Mouse (Mus musculus): ENCODE results near the gene Olfr728.

Gene Olfr728

DNA sequence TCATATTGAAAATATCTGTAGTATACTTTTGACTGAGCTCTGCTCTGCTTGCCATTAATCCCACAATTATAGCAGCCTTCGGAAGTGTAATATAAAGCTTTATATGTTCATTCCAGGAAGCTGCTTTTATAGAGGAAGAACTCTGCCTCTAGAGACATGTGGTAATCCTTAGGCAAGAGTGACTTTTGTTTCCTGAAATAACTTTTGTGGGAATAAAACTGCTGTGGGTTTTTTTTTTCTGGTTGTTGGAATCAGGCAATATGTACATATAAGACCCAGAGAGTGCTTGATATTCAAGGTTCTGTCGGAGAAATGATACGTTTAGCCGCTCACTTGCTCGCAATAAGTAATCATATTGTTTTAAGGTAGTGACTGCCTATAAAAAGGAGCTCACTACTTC lies at the start of gene Olfr728:
TSS of gene Olfr728 (minus strand) at position 101 of the 400 bp plus-strand sequence.
- no peak for DNase-seq (ENCODE audit: low read depth in 1 of 2, low spot score in 2 of 2)

DNA sequence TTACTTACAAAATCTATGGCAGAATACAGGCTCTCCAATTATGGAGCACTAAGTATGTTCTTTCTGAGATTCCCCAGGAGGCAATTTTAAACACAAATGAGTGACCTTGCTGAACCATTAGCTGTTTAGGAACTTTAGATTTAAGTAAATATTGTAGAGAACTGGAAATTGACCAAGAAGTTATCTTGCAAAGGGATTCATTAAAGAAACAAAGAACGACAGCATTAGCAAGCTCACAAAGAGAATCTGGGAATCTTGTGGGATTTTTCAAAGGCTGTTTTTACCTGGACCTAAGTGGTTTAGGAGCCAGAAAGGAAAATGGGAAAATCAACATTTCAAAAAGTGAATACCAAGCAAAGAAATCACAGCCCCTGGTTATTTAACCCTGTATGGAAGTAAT lies 45.6 kb upstream of the Olfr728 start, which contains the start of gene Olfr730:
TSS of gene Olfr730 (minus strand) at position 101 of the 400 bp plus-strand sequence.
- no peak for DNase-seq (ENCODE audit: low read depth in 1 of 2, low spot score in 2 of 2)

DNA sequence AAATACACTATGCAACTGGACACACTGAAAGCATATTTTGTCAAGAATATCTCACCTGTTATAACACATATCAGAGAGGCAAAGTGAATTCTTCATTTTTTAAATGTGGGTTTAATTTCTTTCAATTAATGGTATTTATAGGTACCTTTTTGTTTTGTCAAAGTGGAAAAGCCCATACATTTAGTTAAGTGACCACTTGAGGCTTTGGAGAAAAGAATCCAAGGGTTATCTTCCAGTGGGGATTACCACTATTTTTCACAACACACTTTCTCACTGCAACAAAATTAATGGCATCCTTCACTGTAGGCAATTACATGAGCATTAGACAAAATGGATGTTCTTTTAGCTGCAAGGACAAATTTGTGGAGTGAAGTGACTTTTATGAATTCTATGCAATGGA lies 10.3 kb upstream of the Olfr728 start, which contains the start of gene Olfr729:
TSS of gene Olfr729 (minus strand) at position 101 of the 400 bp plus-strand sequence.
- DNase-seq (ENCODE audit: low read depth in 1 of 2, low spot score in 2 of 2): no peak

DNA sequence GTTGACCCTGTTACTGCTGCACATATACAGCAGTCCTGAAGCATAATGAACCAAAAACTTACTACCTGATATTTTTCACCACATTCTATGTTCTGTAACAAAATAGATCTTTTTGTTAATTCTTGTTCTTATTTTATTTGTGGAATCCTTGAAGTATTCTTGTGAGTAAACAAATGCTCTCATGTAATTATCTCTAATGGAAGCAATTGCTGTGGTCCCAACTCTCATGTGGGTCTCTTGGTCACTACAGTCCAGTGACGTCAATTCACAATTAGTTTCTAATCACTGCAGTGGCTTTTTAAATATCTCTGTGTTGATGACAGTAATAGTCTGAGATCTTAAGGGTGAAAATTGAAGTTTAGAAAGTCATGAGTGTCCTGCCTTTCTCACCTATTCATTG lies 19.6 kb downstream of the Olfr728 start, which contains the start of gene Olfr727:
TSS of gene Olfr727 (plus strand) at position 301 of the 400 bp plus-strand sequence.
- no peak for DNase-seq (ENCODE audit: low read depth in 1 of 2, low spot score in 2 of 2)

DNA sequence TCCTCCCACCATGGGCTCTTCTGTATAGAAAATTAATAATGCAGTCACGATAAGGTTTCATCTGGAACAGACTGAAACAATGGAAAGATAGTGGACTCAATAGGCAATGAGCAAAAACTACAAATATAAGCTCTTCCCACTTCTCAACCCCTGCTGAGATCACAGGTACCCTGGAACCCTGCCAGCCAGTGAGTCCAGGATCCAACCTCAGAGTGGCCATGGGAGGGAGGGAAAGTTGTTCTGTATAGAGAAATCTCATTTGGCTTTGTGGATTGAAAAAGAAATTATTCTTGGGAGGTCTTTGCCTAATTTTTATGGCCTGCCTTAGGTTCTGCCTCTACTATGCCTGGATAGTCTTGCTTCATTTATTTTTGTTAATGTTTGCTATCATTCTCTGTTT lies 51.6 kb downstream of the Olfr728 start, which contains the start of gene Olfr726:
TSS of gene Olfr726 (minus strand) at position 101 of the 400 bp plus-strand sequence.
- no peak for DNase-seq (ENCODE audit: low read depth in 1 of 2, low spot score in 2 of 2)
